Mouse (Mus musculus): Measurements from ENCODE around the gene Arhgef26. TPM values are rescaled to one million over a fixed set of nuclear protein-coding genes. Genes with fewer than 3 reads are reported as not detected.

The Arhgef26 gene
- total RNA-seq (2021): 1 to 10 TPM; 4.3 to 8.6 TPM
- long read RNA-seq, experiment 1, full-length matches to known transcripts: 5 of 6 reads
- long read RNA-seq, experiment 1, partial matches to known transcripts: 1 of 6 reads
- long read RNA-seq, experiment 1, other reads (novel, unspliced or antisense): 0 of 6 reads
- long read RNA-seq, experiment 2, full-length matches to known transcripts: 2 of 5 reads
- long read RNA-seq, experiment 2, partial matches to known transcripts: 2 of 5 reads
- long read RNA-seq, experiment 2, other reads (novel, unspliced or antisense): 1 of 5 reads

DNA sequence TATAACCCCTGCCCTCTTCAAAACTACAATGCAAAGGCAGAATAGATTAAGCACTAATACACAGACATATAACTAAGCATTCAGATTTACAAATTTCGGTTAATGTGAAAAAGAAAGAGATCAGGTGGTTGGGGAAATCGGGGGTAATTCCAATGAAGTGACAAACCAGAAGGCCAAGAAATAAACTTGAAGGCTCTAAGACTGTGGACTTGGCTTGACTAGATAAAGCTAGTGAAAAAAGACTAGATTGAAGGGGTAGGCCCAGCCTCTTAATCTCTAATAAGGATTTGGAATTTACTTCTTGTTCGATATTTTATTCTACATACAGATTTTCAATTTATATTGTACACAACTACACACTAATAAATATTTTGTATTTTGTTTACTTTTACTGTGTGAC is at the start of gene Arhgef26:
TSS of gene Arhgef26 (plus strand) at position 301 of the 400 bp plus-strand sequence.
- no peak for DNase-seq

DNA sequence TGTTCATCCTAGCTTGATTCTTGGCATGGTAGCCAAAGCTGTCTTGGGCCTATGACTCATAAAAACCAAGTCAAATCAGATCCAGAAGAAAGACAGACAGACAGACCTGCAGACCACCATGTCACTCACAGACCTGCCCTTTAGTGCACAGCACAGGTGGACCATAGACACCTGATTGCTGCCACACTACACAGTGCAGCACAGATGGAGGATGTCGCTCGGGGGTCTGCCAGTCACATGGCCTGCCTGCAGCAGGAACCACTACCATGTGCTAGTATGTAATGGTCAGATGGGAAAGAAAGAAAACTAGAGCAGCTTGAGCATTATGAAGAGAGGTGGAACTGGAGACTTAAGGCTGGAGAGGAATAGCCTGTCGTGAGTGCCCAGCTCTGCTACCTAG is 27.7 kb upstream of the Arhgef26 start:
- DNase-seq: no peak

DNA sequence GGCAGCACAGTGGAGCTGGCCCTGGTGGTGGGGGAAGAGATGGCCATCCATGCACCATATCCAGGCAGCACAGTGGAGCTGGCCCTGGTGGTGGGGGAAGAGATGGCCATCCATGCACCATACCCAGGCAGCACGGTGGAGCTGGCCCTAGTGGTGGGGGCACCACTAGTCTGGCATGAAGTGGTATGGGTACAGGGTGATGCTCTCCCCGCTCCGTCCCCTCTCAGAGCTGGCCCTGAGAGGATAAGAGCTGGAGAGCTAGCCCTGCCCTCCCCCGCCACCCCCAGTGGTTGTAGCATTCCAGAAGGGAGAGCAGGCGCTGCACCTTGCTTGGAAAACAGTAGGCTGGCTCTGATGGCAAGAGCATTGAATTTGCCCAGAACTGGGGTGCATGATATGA is 26.9 kb upstream of the Arhgef26 start:
- no peak for DNase-seq

DNA sequence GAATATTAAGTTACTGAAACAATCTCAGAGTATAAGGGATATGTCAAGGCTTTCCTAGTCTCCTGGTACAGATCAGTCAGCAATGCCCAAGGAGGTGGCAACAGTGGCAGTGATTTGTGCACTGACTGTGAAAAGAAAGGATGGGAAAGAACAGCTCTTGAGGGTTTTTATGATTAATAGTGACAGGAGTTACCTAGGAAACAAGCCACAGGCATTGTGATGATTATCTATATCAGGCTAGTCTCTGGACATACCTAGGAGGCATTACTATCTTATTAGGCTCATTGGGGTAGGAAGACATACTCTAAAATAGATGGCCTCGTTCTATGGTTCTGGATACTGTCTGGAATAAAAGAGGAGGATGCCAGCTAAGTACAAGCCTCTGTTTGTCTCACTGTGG is 13.4 kb upstream of the Arhgef26 start:
- no peak for DNase-seq

DNA sequence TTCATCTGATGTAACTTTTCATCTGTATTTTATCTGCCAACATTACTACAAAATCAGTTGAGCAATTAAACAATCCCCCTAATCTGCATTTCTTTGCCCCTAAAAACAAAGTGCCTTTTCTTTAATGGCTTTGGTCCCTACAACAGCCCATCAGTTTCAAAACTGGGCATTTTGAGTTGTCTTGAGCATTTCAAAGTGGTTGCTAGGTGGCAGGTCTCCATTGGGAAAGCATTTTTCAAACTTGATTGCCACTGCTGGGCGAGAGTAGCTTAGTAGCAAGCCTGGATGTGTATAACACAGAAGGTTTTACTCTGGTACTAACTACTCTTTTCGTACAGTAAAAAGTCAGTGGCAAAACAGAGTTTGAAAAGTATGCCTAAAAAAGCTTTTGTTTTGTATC is 10.2 kb upstream of the Arhgef26 start:
- no peak for DNase-seq

DNA sequence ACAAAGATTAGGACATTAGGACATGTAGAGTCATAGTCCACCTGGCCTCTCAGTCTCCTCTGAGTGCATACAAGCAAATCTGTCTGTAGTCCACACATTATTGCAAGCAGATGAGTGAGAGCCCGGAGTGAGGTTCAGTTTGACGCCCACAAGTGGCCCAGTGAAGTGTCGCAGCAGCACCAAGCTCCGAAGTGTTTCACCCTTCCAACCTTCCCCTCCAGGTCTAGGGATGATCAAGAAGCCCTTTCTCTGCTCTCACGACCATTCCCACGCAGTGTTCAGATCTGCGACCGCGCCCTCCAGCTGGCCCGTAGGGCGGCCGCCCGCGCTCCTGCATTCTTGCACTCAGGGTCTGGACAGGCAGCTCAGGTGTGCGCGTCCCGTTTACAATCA is 313 bp downstream of the Arhgef26 start:
- DNase-seq: no peak

DNA sequence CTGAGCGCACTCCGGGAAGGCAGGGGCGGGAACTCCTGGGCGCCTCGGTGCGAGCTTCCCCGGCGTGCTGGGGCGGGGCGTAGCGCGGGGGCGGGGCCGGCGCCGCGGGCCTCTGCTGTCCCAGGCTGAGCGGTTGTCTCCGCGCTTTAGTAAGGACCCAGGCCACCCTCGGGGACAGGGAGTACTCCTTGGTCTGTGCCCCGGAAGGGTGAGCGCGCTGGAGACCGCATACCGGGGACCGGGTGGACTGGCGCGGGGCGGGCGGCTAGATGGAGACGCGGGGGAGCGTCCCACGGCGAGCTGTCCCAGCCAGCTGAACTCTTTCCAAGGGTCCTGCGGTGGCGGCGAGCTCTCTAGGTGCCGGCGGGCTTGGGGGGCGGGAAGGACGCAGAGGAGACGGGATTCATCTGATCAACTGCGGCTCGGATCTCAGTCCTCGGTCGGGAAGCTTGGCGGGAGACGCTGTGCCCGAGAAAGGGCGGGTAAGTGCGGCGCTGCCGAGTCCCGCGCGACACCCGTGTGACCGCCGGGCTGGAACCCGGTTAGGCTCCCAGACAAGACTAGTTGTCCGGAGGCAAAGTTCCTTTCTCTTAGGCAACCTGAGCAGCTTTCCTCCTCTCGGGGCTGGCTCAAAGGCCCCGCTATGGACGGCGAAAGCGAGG is 841 bp downstream of the Arhgef26 start:
- DNase-seq: peak; percentile 50

DNA sequence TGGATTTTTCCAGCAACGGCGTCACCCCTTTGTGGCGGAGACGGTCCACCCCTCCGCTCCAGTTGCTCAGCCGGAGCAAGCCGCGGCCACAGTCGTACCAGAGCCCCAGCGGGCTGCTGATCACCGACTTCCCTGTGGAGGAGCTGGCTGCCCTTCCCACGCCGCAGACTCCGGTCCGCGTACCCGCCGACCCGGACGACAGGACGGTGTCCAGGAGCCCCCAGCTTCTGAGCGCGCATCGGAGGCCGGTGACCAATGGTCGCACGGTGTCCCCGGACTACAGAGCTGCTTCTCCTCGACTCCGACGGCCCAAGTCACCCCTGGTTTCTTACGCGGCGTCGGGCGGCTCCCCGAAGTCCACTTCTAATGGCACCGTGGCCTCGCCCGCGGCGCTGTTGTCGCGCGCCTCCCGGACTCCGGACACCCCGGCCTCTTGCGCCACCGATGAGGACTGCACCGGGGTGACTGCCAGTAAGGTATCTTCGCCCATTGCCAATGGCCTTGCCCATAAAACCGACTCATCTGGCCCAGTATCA is 1.4 kb downstream of the Arhgef26 start:
- peak; percentile 46 for DNase-seq

DNA sequence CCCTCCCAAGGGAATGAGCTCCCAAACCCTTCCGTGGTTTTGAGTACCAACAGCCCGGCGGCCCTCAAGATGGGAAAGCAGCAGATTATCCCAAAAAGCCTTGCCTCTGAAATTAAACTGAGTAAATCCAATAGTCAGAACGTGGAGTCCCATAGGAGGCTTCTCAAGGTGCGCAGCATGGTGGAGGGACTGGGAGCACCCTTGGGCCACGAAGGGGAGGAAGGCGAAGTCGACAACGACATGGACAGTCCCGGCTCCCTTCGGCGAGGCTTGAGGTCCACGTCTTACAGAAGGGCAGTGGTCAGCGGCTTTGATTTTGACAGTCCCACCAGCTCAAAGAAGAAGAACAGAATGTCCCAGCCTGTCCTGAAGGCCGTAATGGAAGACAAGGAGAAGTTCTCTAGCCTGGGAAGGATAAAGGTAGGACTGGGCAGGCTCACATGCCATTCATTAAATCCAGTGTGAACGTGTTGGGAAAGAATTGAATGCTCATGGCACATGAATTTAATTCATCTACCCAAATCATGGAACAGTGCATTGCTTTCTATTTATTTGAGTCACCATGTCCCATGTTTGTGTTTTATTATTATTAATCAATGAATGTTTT is 2.1 kb downstream of the Arhgef26 start:
- DNase-seq: no peak

DNA sequence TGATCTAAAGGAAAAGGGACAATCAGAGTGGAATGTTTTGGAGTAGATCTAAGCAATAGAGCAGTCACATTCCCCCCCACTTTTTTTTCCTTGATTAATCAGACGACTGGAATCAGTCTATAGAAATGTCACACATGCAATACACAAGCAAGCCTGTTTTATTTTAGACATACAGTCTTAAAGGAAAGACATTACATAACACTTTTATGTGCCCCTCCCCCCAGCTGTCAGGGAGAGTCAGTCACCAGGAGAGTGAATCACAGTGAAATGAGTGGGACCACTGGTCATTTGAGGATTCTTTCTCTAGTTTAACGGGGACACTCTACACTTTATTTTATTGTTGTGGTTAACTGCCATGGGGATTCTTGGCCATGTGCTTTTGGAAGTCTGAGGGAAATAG is 2.7 kb downstream of the Arhgef26 start:
- DNase-seq: no peak

DNA sequence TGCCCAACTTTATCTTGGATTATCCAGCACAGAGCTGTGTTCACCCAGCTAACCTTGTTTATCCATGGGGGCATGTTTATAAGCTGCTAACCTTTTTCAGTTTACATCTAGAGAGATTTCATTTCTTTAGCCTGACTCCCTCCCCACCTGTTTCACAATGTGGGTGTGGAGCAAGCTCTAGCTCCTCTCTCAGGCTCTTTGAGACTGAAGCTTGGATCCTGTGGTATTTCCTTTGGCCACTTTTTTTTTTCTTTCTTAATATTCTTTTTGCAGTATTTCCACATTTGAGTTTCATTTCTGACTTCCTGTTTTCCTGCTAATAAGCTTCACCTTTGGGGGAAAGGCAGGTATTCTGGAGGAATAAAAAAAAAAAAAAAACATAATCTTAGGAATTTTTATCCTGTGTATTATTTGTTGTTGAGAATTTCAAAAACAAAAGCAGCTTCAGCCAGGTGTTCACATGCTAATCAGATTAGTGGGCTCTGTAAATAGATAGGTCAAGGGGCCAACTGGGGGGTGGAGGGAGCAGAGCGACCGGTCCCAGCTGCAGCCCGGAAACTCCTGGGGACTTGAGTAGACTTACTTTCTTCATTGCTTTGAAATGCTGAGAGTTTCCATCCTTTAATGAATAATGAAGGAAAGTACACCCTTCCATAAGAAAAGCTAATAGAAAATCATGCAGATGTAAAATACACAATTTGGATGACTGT is 3.5 kb downstream of the Arhgef26 start:
- DNase-seq: no peak

DNA sequence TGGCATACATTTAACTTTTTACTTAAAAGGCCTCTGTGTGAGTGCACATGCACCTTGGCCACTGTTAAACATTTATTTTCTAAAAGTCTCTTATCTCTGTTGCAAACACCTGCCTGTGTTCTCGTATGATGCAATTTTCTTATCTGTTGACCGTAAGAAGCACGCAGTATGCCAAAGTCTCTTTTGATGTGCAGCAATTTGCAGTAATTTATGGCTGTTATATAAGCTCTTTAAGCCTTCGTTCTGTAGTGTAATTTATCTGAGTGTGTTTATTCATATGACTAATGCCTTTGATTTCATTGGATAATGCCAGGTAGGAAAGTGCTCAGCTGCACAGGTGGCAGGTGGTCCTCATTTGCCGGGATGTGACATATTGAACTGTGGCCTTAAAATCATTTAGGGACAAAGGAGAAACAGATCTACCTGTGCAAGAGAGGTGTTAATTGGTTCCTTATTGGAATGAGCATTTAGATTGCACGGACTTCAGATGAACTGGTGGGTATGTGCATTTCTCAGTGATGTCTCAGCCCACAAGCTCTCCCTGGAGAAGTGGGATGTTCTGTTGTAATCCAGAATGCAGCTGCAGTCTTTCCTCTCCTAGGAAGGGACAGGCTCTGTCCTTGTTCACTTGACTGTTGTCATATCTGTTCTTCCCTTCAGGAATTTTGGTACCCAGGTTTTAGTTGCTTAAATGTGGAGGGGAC is 10.5 kb downstream of the Arhgef26 start:
- no peak for DNase-seq

DNA sequence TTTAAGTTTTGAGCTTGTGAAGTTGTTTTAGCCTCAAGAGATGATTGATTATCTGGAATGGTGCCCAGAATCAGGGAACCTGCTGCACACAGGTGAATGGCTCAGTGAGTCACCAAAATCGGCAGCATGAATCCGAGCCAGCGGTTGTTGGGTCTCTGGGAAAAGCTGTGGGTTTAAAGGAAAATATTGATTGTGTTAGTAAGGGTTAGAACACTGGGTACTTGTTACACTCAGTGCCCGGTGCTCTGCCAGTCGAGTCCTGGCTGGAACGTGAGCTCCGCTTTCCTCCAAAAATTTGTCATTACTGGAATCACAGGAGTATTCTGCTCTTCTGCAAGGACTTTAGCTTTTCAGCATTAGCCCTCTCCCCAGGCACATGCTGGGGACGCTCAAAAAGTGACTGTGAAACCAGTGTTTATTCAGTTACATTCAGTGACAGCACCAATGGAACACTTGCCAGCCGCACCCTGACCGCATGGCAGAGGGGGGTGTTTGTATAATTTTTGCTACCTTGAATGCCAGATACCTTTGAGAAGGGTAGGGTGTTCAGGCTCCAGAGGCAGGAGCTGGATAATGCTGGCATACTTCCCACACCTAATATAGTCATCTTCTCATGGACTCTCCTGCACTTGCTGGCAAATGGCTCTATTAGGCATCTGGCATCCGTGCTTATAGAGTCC is 11.2 kb downstream of the Arhgef26 start:
- DNase-seq: no peak

DNA sequence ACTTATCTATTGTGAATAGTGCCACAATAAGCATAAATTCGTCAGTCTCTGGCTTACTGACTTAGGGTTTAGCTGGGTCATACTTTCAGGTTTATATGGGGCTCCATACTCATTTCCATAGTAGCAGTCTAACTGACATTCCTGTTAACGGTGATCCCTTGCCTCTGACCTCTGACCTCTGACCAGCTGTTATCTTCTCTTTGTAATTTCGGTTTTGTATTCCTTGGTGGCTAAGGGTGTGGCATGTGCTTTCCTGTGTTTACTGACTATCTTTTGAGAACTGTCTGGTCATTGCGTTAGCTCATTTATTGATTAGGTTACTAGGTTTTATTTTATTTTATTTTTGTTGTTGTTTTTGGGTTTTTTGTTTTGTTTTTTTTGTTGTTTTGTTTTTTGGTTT is 13.9 kb downstream of the Arhgef26 start:
- DNase-seq: no peak

DNA sequence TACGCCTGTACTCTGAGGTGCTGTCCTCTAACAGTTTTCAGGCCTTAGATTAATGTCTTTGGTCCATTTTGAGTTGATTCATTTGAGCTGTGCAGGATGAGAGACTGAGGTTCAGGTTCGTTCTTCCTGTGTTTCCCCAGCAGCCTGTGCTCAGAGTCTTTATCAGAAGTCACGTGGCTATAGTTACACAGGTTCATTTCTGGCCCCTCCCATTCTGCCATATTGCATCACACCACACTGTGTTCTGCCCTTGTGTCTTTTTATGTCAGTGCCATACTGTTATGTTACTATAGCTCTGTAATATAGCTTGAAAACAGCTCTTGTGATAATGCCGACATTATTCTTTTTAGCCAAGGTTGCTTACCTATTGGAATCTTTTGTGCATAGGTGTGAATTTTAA is 14.7 kb downstream of the Arhgef26 start:
- DNase-seq: no peak

DNA sequence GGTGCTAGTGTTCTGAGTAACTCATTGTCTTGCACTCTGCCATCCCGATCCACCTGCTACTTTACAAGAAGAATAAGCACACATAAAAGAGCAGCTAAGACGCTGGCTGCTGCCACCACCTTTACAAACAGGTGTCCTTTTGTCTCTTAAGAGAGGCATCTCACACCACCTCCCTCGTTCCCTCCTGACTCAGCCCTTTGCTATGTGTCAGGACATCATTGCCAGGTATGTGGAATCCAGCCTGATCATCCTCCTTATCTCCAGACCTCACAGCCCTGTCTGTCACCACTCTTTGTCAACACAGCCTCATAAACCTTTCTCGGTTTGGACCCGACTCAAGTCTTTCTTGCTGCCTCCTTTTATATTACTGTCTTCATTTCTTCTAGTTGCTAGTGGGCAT is 29.7 kb downstream of the Arhgef26 start:
- no peak for DNase-seq

DNA sequence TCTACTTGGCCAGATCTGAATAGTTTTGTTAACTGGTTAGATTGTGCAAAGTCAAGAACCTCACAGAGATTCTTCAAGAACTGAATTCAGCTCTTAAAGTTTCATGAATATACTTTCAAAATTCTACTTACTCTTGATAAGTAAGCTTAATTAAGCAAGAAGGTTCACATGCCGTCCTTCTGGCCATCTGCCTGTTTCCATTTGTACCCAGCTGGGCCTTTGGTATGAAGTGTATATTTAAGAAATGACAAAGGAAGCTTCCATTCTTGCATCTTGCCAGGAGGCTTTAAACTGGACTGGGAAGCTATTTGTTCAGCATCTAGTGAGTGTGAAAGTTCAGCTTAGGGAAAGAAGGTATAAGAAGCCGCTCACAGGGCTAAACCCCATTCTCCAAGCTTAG is 34.7 kb downstream of the Arhgef26 start:
- no peak for DNase-seq

DNA sequence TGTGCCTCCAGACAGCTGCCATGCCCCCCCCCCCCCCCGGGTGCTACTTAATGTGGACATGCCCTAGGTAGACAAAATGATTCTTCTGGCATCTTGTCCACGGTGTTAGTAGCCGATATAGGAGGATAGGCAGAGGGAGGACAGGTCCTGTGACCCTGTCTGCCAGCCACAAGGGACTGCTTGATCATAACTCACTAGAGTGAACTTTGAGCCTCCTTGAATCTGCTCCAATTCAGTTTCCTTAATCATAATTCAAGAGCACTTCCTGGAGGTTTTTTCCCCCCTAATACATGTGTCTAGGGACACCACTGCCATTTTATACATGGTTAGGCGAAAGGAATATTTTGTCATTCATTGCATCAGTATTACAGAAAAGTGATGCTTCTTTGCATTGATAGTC is 36.2 kb downstream of the Arhgef26 start:
- DNase-seq: no peak

DNA sequence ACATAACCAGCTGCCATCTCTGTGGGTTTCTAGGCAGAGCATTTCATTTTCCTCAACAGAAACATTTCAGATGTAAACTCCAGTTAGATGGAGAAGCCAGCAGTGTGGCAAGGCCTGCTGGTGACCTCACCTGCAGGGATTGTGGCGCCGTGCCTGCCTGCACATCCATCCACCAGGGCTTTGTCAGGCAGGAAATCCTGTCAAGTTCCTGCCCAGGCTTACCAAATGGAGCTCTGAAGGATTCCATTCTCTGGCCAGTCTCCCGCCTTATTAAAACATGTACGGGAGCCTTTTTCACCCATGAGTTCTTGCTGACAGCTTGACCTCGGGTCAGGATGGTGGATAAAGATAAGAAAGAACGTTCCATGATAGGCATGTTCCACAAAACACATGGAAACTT is 36.7 kb downstream of the Arhgef26 start:
- DNase-seq: no peak

DNA sequence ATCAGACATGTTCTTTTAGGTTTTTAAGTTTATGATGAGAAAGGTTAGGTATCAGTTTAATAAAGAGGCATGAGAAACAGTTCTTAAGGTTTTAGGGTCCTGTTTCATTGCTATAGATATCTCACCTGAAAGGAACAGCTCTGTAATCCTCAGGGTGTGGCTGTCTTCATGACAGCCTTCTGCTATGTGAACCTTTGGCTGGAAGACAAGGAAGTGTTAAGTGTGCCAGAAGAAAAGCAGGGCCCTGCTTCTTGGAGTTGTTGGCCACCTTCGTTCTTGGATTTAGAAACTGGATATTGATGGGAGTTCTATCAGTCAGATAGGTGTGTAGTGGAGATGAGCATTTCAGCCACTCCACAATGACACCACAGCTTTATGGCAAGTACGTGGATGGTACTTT is 38.6 kb downstream of the Arhgef26 start:
- DNase-seq: no peak

DNA sequence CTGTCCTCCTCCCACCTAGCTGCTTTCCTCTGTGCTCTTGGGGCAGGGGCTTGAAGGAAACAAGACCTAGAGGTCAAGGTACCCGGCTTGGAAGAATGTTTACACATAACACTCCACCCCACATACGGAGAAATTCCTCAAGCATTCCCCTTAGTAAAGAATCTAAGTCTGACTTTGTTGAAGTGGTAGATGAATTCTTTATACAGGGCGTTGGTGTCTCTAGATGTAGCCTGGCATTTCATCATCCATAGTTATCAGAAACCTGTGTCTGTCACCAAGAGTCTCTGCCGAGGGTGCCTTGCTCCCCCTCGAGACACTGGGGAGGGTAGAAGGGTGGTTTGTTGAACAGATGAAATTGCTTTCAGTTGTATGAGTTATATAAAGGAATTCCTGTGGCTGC is 41.8 kb downstream of the Arhgef26 start:
- no peak for DNase-seq

DNA sequence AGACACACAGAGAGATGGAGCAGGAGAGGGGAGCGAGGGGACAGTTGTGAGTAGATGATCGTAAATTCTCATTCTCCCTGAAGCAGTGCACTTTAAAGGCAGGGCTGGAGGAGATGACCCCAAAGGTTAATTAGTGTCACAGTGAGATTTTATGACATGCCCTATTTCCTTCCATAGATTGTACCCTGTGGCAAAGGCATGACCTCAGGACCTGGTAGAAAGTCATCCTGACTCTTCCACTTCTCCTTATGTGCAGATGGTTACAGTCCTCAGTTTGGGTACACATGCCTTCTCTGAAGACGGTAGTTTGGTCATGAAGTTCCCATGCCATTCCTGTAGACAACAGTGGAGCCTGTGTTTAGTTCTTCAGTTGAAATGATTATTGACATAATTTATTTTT is 42.3 kb downstream of the Arhgef26 start:
- no peak for DNase-seq
